Mouse (Mus musculus): Measurements from ENCODE around the gene Ercc6l.
"Not testable (repeated sequence)": the region's sequence is repeated elsewhere in the genome, so short reads cannot be mapped to it uniquely, and the experiment has no call there.

Ercc6l gene

GRCm38 (mm10) chrX:102109349-102109748, 47.5 kb downstream of the Ercc6l start:
- not testable (repeated sequence) for DNase-seq (ENCODE audit: low read depth, low spot score)

GRCm38 (mm10) chrX:102103830-102104229, 53.1 kb downstream of the Ercc6l start:
- DNase-seq (ENCODE audit: low read depth, low spot score), result not testable (repeated sequence)

- DNase-seq (ENCODE audit: low read depth, low spot score), result no peak
These were observed 55.0 kb downstream of the Ercc6l start for GRCm38 (mm10) chrX:102101886-102102285.

GRCm38 (mm10) chrX:102094381-102094904, 62.4 kb downstream of the Ercc6l start:
- no peak for DNase-seq (ENCODE audit: low read depth, low spot score)

Measured in R1 (cell line).